In genomic region chr6:116386506-116386905, GRCm38 (mm10) we compare ENCODE assay signal across 16 mouse cellular contexts. TPM values are rescaled to one million over a fixed set of nuclear protein-coding genes. Genes with fewer than 3 reads are reported as not detected.
DNase-seq lines count a peak whose midpoint lies in the region; ATAC-seq and TF ChIP-seq lines count a peak whose summit lies in the region.
"Had no signal": no experiment of that assay in that cellular context is flagged by ENCODE, and none has a peak within 500 bp of the region (broad histone marks: within the 10 kb centered on the region; RNA-seq: fewer than 3 reads in every experiment).

No protein-coding gene starts in this region.

- no peak overlapping the region for H3K9ac ChIP-seq in intestine, postnatal 0 days (ENCODE audit: low read depth, low read length)
- no peak overlapping the region for H3K9ac ChIP-seq in intestine, embryonic 15.5 days
- peak overlapping the region; percentile 52; the same call in 1 of the 2 replicates for H3K9ac ChIP-seq in neural tube, embryonic 13.5 days
- H3K9ac ChIP-seq in midbrain, embryonic 12.5 days (replicated peaks) = no peak overlapping the region
- H3K9ac ChIP-seq in neural tube, embryonic 15.5 days (replicated peaks) = no peak overlapping the region
- H3K9ac ChIP-seq: heart, embryonic 12.5 days; stomach, embryonic 15.5 days had no signal

- H3K4me1 ChIP-seq in intestine, postnatal 0 days (replicated peaks; ENCODE audit: control insufficient read depth, insufficient read depth, low read length) = peaks cover 3% of the 10 kb centered on the region; the same call in 1 of the 2 replicates
- H3K4me1 ChIP-seq in intestine, embryonic 15.5 days (replicated peaks) = peaks cover 8% of the 10 kb centered on the region; the same call in 1 of the 2 replicates
- peaks cover 31% of the 10 kb centered on the region for H3K4me1 ChIP-seq in neural tube, embryonic 13.5 days (replicated peaks)
- peaks cover 21% of the 10 kb centered on the region for H3K4me1 ChIP-seq in midbrain, embryonic 12.5 days
- H3K4me1 ChIP-seq in neural tube, embryonic 15.5 days = peaks cover 18% of the 10 kb centered on the region

- no peak overlapping the region for H3K4me3 ChIP-seq in intestine, postnatal 0 days (ENCODE audit: low read depth, low read length)
- H3K4me3 ChIP-seq in intestine, embryonic 15.5 days (replicated peaks) = no peak overlapping the region
- H3K4me3 ChIP-seq in neural tube, embryonic 13.5 days = peak overlapping the region; percentile 10; the same call in 1 of the 2 replicates
- H3K4me3 ChIP-seq in midbrain, embryonic 12.5 days = no peak overlapping the region
- H3K4me3 ChIP-seq in neural tube, embryonic 15.5 days (replicated peaks) = no peak overlapping the region; the same call in 1 of the 2 replicates
- H3K4me3 ChIP-seq: heart, embryonic 12.5 days; megakaryocyte, embryonic 14.5 days; myocyte; stomach, embryonic 15.5 days had no signal

- H3K36me3 ChIP-seq in intestine, postnatal 0 days (ENCODE audit: control insufficient read depth, insufficient read depth) = no peaks in the 10 kb centered on the region
- no peaks in the 10 kb centered on the region for H3K36me3 ChIP-seq in intestine, embryonic 15.5 days
- H3K36me3 ChIP-seq in neural tube, embryonic 13.5 days = no peaks in the 10 kb centered on the region
- H3K36me3 ChIP-seq in midbrain, embryonic 12.5 days = no peaks in the 10 kb centered on the region
- H3K36me3 ChIP-seq in neural tube, embryonic 15.5 days = no peaks in the 10 kb centered on the region
- H3K36me3 ChIP-seq: heart, embryonic 12.5 days; stomach, embryonic 15.5 days had no signal

- ATAC-seq in intestine, postnatal 0 days = no peak
- no peak for ATAC-seq in intestine, embryonic 15.5 days
- peak; percentile 45; the same call in 1 of the 2 replicates for ATAC-seq in neural tube, embryonic 13.5 days (ENCODE audit: low read depth)
- ATAC-seq in midbrain, embryonic 12.5 days (ENCODE audit: low FRiP score, low read depth) = peak; percentile 38; the same call in 1 of the 2 replicates
- no peak for ATAC-seq in neural tube, embryonic 15.5 days (ENCODE audit: low FRiP score)

- no peaks in the 10 kb centered on the region for H3K9me3 ChIP-seq in intestine, postnatal 0 days (ENCODE audit: control insufficient read depth)
- H3K9me3 ChIP-seq in intestine, embryonic 15.5 days = no peaks in the 10 kb centered on the region
- no peaks in the 10 kb centered on the region for H3K9me3 ChIP-seq in neural tube, embryonic 13.5 days
- no peaks in the 10 kb centered on the region for H3K9me3 ChIP-seq in midbrain, embryonic 12.5 days
- no peaks in the 10 kb centered on the region for H3K9me3 ChIP-seq in neural tube, embryonic 15.5 days (replicated peaks)
- H3K9me3 ChIP-seq: heart, embryonic 12.5 days; megakaryocyte, embryonic 14.5 days; stomach, embryonic 15.5 days had no signal

- peak overlapping the region; percentile 35; the same call in 1 of the 2 replicates for H3K4me2 ChIP-seq in intestine, postnatal 0 days (replicated peaks; ENCODE audit: low read depth)
- H3K4me2 ChIP-seq in intestine, embryonic 15.5 days (replicated peaks) = no peak overlapping the region
- peak overlapping the region; percentile 44 for H3K4me2 ChIP-seq in neural tube, embryonic 13.5 days
- 0 out of 2 replicates have a peak overlapping the region, but pooled peaks have one; percentile 7 for H3K4me2 ChIP-seq in midbrain, embryonic 12.5 days (replicated peaks)
- H3K4me2 ChIP-seq in neural tube, embryonic 15.5 days = peak overlapping the region; percentile 44
- H3K4me2 ChIP-seq: heart, embryonic 12.5 days; liver, embryonic 11.5 days had no signal

- DNase-seq in neural tube, embryonic 10.5 days (ENCODE audit: extremely low spot score, low spot score) = no peak
- DNase-seq in Muller cell, postnatal 12 days (ENCODE audit: inconsistent ontology term) = no peak
- DNase-seq in spleen, adult 18-20 months = no peak
- DNase-seq: adrenal gland, postnatal 36 days; cerebellum, adult 18-20 months; lung, adult 2 months had no signal

- H3K27ac ChIP-seq in intestine, postnatal 0 days (ENCODE audit: low read depth, low read length) = no peak overlapping the region
- no peak overlapping the region for H3K27ac ChIP-seq in intestine, embryonic 15.5 days
- H3K27ac ChIP-seq in neural tube, embryonic 13.5 days (replicated peaks) = peak overlapping the region; percentile 82
- H3K27ac ChIP-seq in midbrain, embryonic 12.5 days (replicated peaks) = peak overlapping the region; percentile 67
- no peak overlapping the region for H3K27ac ChIP-seq in neural tube, embryonic 15.5 days (replicated peaks)

- H3K27me3 ChIP-seq in intestine, postnatal 0 days (replicated peaks; ENCODE audit: control insufficient read depth, insufficient read depth, low read length) = no peaks in the 10 kb centered on the region
- no peaks in the 10 kb centered on the region for H3K27me3 ChIP-seq in intestine, embryonic 15.5 days (replicated peaks)
- no peaks in the 10 kb centered on the region for H3K27me3 ChIP-seq in neural tube, embryonic 13.5 days
- H3K27me3 ChIP-seq in midbrain, embryonic 12.5 days = no peaks in the 10 kb centered on the region
- H3K27me3 ChIP-seq in neural tube, embryonic 15.5 days (replicated peaks) = no peaks in the 10 kb centered on the region
- H3K27me3 ChIP-seq: heart, embryonic 12.5 days; megakaryocyte, embryonic 14.5 days; stomach, embryonic 15.5 days had no signal

- 45% methylated on average over 3 of the region's 3 CpGs for WGBS in intestine, postnatal 0 days
- 55% methylated on average over 3 of the region's 3 CpGs for WGBS in intestine, embryonic 15.5 days
- WGBS in neural tube, embryonic 13.5 days = 17% methylated on average over 3 of the region's 3 CpGs
- 46% methylated on average over 3 of the region's 3 CpGs for WGBS in midbrain, embryonic 12.5 days
- 12% methylated on average over 3 of the region's 3 CpGs for WGBS in neural tube, embryonic 15.5 days

- no peak for TF ChIP-seq CTCF in intestine, postnatal 0 days (IDR thresholded peaks at IDR 0.05; ENCODE audit: low read depth)

RNA-seq across cellular contexts. Expression of gene March8, which starts 48.7 kb away (rescaled TPM):
- 29.4 and 31.5 TPM in 2 replicates for polyA plus RNA-seq in intestine, postnatal 0 days (2015; fragmentation: Nextera tagmentation; extraction: Ambion mirVana)
- 31.3 and 35.3 TPM in 2 replicates for polyA plus RNA-seq in intestine, embryonic 15.5 days (2015; fragmentation: Nextera tagmentation; extraction: Ambion mirVana)
- polyA plus RNA-seq in neural tube, embryonic 13.5 days (2015; fragmentation: Nextera tagmentation; extraction: Ambion mirVana) = 58.1 and 58.7 TPM in 2 replicates
- 54.6 and 65.9 TPM in 2 replicates for polyA plus RNA-seq in midbrain, embryonic 12.5 days (2016; fragmentation: Nextera tagmentation; extraction: Ambion mirVana)
- 47.7 and 56.0 TPM in 2 replicates for polyA plus RNA-seq in neural tube, embryonic 15.5 days (2015; fragmentation: Nextera tagmentation; extraction: Ambion mirVana)

Comparison
In these comparisons a context has a peak if more than half of its experiments do, and no peak if none do; other contexts are left out.
1. ATAC-seq: peak in neural tube, embryonic 13.5 days (single experiment) and midbrain, embryonic 12.5 days (single experiment); none in intestine, postnatal 0 days (single experiment), intestine, embryonic 15.5 days (single experiment) and neural tube, embryonic 15.5 days (single experiment).
2. H3K27ac ChIP-seq: peak in neural tube, embryonic 13.5 days (single experiment) and midbrain, embryonic 12.5 days (single experiment); none in intestine, postnatal 0 days (single experiment), intestine, embryonic 15.5 days (single experiment) and neural tube, embryonic 15.5 days (single experiment).